Mouse (Mus musculus) stomach, embryonic 15.5 days (tissue): Measurements from ENCODE around the gene Tctn1. TPM values are rescaled to one million over a fixed set of nuclear protein-coding genes. Genes with fewer than 3 reads are reported as not detected.

Experiments
- ATAC-seq: fragments of 200-750 bp; cut with Nextera tagmentation; 2 replicates; pipeline ENCODE4 v1.8.0; 2017; ENCODE audit warnings: low read depth, moderate number of reproducible peaks, moderate TSS enrichment; ENCODE audit not compliant: insufficient read depth, low FRiP score
- H3K27ac ChIP-seq: fragments of 300-500 bp; sonication (generic); 2 replicates; pipeline ENCODE4 v1.5.1; 2015; ENCODE audit warnings: mild to moderate bottlenecking, inconsistent platforms
- H3K27me3 ChIP-seq: fragments of 300-500 bp; sonication (generic); replicated peaks from 2 replicates; pipeline ENCODE4 v1.6.1; 2015; ENCODE audit warnings: inconsistent platforms
- H3K36me3 ChIP-seq: fragments of 300-500 bp; sonication (generic); 2 replicates; pipeline ENCODE4 v1.6.1; 2015; ENCODE audit warnings: inconsistent platforms
- H3K4me1 ChIP-seq: fragments of 300-500 bp; sonication (generic); 2 replicates; pipeline ENCODE4 v1.6.1; 2015; ENCODE audit warnings: inconsistent platforms
- H3K4me2 ChIP-seq: fragments of 300-500 bp; sonication (generic); 2 replicates; pipeline ENCODE4 v1.6.1; 2015; ENCODE audit warnings: mild to moderate bottlenecking, inconsistent platforms
- H3K4me3 ChIP-seq: fragments of 300-500 bp; sonication (generic); replicated peaks from 2 replicates; pipeline ENCODE4 v1.5.1; 2015; ENCODE audit warnings: inconsistent platforms
- H3K9ac ChIP-seq: fragments of 300-500 bp; sonication (generic); 2 replicates; pipeline ENCODE4 v1.6.1; 2015; ENCODE audit warnings: inconsistent platforms
- H3K9me3 ChIP-seq: fragments of 300-500 bp; sonication (generic); 2 replicates; pipeline ENCODE4 v1.6.1; 2016; ENCODE audit warnings: inconsistent platforms
- WGBS: fragments of 180-500 bp; shearing (Covaris S2); methylation state at CpG from one replicate; pipeline ENCODE4 v1.1.7; 2015; 5-methylcytosine and 5-hydroxymethylcytosine counted together
- polyA plus RNA-seq: library from polyadenylated mRNA; unstranded; fragments of >200 nt; fragmentation: Nextera tagmentation; extraction: Ambion mirVana; gene quantifications from 2 replicates; pipeline ENCODE4 v1.2.1, GENCODE M21; 2015

Gene Tctn1
- polyA plus RNA-seq, 1 experiment from 2014 or later = 4.8 TPM

DNA sequence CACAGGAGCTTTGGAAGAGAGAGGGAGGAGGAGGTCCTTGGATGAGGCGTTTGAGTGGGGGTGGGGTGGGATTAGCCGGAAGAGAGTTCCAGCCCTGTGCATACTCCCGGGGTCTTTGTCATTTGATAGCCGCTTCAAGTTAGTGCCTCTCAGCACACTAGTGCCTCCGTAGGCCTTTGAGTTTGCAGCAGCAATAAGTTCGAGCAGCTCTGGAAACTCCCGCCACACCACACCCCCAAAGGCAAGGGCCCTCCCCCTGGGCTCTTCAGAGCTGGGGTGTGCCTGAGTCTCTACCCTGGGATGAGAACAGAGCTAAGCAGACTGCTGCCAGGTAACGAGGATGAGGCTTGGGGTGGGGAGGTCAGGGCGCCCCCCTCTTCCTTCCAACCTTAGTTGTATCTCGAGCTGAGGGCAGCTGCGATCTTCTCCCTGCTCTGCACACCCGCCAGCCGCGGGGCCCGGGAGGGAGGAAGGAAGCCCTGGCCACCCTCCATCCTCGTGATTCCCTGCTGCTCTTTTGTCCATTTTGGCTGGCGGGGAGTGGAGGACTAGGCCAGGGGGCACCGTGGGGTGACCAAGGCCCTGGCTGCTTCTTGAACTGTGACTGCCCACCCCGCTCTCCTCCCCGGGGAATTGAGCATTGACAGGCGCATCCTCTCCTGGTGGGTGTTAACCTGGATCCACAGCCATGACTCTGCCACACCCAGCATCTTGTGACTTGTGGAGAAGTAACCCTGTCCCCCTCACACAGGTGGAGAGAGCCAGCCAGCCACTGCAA is 54.5 kb downstream of the Tctn1 start:
- Histone ChIP-seq H3K27me3 (no peaks in the 10 kb centered on the region), H3K4me2 (peak overlapping the region; percentile 62), H3K36me3 (no peaks in the 10 kb centered on the region), H3K27ac (0 out of 2 replicates have a peak overlapping the region, but pooled peaks have one; percentile 38), H3K9ac (no peak overlapping the region), H3K9me3 (no peaks in the 10 kb centered on the region), H3K4me3 (peak overlapping the region; percentile 37), H3K4me1 (no peaks in the 10 kb centered on the region)
- ATAC-seq = peak; percentile 73
- 9% methylated on average over 19 of the region's 21 CpGs for WGBS

DNA sequence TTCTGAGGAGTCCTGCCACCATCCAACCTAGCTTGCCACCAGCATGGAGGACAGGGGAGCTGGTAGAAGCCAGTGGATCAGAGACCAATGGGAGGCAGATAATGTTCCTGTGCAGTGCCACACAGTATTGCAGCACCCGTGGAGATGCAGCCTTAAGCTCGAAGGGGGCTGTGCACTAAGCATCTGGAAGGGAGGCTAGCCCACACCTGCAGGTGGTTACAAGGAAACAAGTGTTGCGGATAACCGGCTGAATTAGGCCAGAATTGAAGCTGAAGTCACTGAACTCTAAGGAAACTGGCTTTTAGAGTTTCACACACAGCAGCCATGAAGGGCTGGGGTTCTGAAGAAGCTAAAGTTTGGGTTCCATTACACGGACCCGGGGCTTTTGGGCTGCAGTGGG is 55.4 kb downstream of the Tctn1 start:
- peak overlapping the region; percentile 62; the same call in 1 of the 2 replicates for H3K4me2 ChIP-seq
- no peaks in the 10 kb centered on the region for H3K27me3 ChIP-seq
- no peak overlapping the region for H3K4me3 ChIP-seq
- WGBS = 47% methylated on average over 6 of the region's 6 CpGs
- no peaks in the 10 kb centered on the region for H3K4me1 ChIP-seq
- H3K9me3 ChIP-seq = no peaks in the 10 kb centered on the region
- H3K36me3 ChIP-seq = no peaks in the 10 kb centered on the region
- no peak overlapping the region for H3K27ac ChIP-seq
- no peak overlapping the region for H3K9ac ChIP-seq
- no peak for ATAC-seq

DNA sequence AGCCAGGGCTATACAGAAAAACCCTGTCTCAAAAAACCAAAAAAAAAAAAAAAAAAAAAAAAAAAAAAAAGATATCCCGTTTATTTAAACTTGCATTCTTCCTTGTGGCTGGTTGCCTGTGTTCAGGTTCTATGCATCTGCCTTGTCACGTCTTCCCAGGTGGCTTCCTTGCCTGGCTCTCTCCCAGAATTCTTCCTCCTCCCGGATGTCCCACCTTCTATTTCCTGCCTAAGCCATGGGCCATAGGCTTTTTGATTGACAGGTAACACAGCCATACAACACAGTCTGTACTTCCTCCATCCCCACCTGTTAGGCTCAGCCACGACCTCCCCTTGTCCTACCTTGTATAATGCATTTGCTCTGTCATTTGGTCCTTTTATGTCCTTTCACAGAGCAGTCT is 57.8 kb downstream of the Tctn1 start, which contains the start of gene Hvcn1:
TSS of gene Hvcn1 (plus strand) at position 330 of the 400 bp plus-strand sequence.
- no peaks in the 10 kb centered on the region for H3K4me1 ChIP-seq
- 72% methylated on average over 4 of the region's 4 CpGs for WGBS

DNA sequence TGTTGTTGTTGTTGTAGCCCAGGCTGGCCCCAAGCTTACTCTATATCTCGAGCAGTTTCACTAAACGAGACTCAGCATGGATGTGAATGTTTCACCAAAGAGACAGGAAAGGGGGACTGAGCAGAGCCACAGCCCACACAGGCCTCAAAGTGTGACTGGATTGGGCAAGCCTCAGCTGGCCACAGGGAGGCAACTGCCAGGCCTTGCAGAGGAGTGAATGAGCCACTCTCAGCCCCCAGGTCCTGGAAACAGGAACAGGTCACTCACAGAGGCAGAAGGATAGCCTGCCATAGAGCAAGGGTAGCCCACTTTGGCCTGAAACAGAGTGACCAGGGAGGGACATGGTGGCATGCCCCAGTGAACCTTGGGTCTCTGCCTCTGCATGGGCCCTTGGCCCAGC is 60.1 kb downstream of the Tctn1 start:
- Histone ChIP-seq H3K4me1 (no peaks in the 10 kb centered on the region), H3K4me2 (no peak overlapping the region), H3K4me3 (no peak overlapping the region), H3K9ac (no peak overlapping the region), H3K27me3 (no peaks in the 10 kb centered on the region), H3K9me3 (no peaks in the 10 kb centered on the region), H3K27ac (no peak overlapping the region), H3K36me3 (no peaks in the 10 kb centered on the region)
- ATAC-seq = no peak
- WGBS = 59% methylated on average over 2 of the region's 2 CpGs

More for the DNA sequence above, 57.8 kb downstream of the Tctn1 start, which contains the start of gene Hvcn1:
- H3K27ac ChIP-seq = no peak within 1 kb of the TSS
- H3K27me3 ChIP-seq = no peaks in the 10 kb centered on the region
- no peak within 1 kb of the TSS for H3K4me2 ChIP-seq
- H3K36me3 ChIP-seq = no peaks in the 10 kb centered on the region
- no peak for ATAC-seq
- H3K9me3 ChIP-seq = no peaks in the 10 kb centered on the region
- no peak within 1 kb of the TSS for H3K9ac ChIP-seq
- no peak within 1 kb of the TSS for H3K4me3 ChIP-seq

DNA sequence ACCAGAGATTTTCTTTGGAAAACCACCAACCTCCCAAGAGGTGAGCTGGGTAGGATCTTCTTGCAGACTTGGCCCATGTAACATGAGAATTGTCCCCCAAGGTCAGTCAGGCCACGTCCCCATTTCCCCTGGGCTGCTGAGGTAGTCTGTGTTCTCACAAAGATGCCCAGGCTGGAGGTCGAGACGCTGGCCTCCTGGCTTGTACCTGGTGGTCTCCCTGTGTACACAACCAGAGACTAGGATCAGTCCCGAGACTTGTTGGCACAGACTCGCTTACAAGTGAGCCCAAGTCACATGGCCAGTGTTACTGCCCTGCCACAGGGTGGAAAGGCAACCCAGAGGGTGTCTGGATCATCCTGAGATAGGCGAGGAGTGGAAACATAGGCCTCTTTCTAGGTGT is 62.4 kb downstream of the Tctn1 start:
- H3K27ac ChIP-seq = no peak overlapping the region
- no peak overlapping the region for H3K4me3 ChIP-seq
- ATAC-seq = no peak
- H3K4me1 ChIP-seq = no peaks in the 10 kb centered on the region
- H3K4me2 ChIP-seq = no peak overlapping the region
- no peaks in the 10 kb centered on the region for H3K9me3 ChIP-seq
- WGBS = 82% methylated on average over 6 of the region's 6 CpGs
- no peaks in the 10 kb centered on the region for H3K36me3 ChIP-seq
- no peaks in the 10 kb centered on the region for H3K27me3 ChIP-seq
- H3K9ac ChIP-seq = no peak overlapping the region

DNA sequence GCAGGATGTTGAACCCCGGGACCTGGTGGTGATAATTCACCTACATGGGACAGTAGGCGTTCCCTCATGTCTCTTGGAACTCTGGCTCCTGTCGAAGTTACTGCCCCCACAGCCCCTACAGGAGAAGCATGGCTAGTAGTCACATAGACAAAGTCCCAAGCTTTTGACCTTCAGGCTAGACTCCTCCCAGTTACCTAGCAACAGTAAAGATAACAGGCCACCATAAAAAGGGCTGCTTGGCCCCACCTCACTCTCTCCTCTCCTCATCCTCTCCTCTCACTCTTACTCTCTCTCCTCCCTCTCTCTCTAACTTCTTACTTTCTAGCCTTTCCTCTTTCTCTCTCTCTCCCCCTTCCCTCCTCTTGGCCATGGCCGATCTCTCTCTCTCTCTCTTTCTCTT is 63.4 kb downstream of the Tctn1 start:
- no peak for ATAC-seq
- 84% methylated on average over 4 of the region's 4 CpGs for WGBS

DNA sequence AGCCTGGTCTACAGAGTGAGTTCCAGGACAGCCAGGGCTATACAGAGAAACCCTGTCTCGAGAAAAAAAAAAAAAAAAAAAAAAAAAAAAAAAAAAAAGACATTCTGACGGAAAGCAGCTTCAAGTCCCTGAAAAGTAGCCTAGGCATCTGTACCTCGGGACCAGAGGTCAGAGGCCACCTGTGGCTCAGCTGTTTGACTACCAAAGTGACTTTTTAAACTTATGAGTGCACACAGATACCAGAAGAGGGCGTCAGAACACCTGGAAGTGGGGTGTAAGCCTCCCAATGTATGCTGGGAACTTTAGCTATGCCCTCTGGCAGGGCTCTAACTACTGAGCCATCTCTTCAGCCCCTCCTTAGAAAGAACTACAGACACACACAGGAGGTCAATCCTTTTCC is 71.9 kb downstream of the Tctn1 start:
- H3K9ac ChIP-seq = no peak overlapping the region
- H3K4me3 ChIP-seq = no peak overlapping the region
- no peaks in the 10 kb centered on the region for H3K36me3 ChIP-seq
- H3K27ac ChIP-seq = no peak overlapping the region
- no peak overlapping the region for H3K4me2 ChIP-seq
- WGBS = 37% methylated on average over 3 of the region's 4 CpGs
- ATAC-seq = no peak
- H3K27me3 ChIP-seq = no peaks in the 10 kb centered on the region
- H3K4me1 ChIP-seq = no peaks in the 10 kb centered on the region
- H3K9me3 ChIP-seq = no peaks in the 10 kb centered on the region

More for the DNA sequence above, 63.4 kb downstream of the Tctn1 start:
- Histone ChIP-seq H3K27me3 (no peaks in the 10 kb centered on the region), H3K27ac (no peak overlapping the region), H3K9ac (no peak overlapping the region), H3K4me2 (no peak overlapping the region), H3K4me3 (no peak overlapping the region), H3K4me1 (no peaks in the 10 kb centered on the region), H3K36me3 (no peaks in the 10 kb centered on the region), H3K9me3 (no peaks in the 10 kb centered on the region)

DNA sequence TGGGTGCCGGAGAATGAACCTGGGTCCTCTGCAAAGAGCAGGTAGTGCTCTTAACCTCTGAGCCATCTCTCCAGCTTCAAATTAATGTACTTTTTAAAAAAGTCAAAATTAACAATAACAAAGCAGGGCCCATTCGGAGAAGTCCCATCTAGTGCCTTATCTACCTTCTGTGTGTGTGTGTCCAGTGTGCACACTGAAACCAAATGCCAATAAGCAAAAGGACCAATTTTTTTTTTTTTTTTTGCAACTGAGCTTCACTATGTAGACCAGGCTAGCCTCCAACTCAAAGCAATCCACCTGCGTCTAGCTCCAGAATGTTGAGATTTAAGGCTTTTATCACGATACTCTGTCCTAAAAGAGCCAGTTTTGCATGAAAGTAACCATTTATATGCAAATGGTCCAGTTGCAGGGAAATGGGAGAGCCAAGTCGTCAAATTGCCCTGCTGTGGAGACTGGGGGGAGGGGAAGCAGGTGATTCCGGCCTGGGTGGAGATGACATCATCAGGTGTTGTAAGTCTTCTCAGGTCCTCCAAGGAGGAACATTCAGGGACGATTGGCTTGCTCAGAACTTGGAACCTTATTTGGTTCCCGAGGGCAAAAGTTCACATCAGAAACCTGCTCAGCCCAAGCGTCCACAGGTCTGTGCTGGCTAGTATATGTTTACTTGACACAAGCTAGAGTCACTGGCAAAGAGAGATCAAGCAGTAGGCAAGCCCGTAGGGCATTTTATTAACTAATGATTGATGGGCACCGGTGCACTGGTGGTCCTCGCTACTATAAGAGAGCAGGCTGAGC is 72.8 kb downstream of the Tctn1 start:
- Histone ChIP-seq H3K9ac (no peak overlapping the region), H3K4me1 (no peaks in the 10 kb centered on the region), H3K27me3 (no peaks in the 10 kb centered on the region), H3K27ac (no peak overlapping the region), H3K4me2 (no peak overlapping the region), H3K36me3 (no peaks in the 10 kb centered on the region), H3K9me3 (no peaks in the 10 kb centered on the region), H3K4me3 (no peak overlapping the region)
- ATAC-seq = no peak
- 57% methylated on average over 12 of the region's 12 CpGs for WGBS

DNA sequence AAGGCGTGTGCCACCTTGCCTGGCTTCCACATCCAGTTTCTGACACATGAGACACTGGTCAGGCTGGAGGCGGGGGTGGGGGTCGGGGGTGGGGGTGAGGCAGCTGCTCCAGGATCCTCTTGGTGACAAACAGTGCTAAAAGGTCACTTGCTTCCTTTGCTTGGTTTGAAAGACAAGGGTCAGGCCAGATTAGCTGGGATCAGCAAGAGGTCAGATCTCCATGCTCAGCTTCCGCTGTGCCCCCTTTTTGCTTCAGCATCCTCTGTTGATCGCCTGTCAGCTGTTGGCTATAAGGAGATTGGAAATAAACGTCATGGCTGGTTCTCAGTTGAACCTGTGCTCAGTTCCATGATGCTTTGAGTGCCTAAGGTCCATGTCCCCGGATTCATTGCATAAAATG is 73.8 kb downstream of the Tctn1 start:
- Histone ChIP-seq H3K4me3 (no peak overlapping the region), H3K4me1 (no peaks in the 10 kb centered on the region), H3K36me3 (no peaks in the 10 kb centered on the region), H3K9me3 (no peaks in the 10 kb centered on the region), H3K27ac (no peak overlapping the region), H3K27me3 (no peaks in the 10 kb centered on the region), H3K9ac (no peak overlapping the region), H3K4me2 (no peak overlapping the region)
- no peak for ATAC-seq
- 62% methylated on average over 7 of the region's 7 CpGs for WGBS

DNA sequence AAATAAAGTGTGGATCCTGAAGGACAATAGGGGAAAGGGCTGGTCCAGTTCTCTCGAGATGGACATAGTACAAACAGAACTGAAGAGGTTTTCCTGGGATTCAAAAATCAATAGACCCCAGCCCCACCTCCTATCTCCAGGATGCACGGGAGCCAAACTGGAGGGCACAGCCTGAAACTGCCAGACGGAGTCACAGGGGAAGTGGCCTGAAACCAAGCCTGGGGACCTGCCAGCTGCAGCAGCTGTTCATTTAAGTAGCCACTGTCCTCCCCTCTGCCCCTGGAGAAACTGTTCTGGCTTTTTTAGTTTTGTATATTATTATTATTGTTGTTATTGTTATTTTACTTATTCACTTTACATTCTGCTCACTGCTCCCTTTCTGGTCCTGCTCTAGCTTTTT is 75.1 kb downstream of the Tctn1 start:
- Histone ChIP-seq H3K9me3 (no peaks in the 10 kb centered on the region), H3K36me3 (no peaks in the 10 kb centered on the region), H3K27me3 (no peaks in the 10 kb centered on the region), H3K9ac (no peak overlapping the region), H3K4me2 (no peak overlapping the region), H3K4me1 (no peaks in the 10 kb centered on the region), H3K4me3 (no peak overlapping the region), H3K27ac (no peak overlapping the region)
- no peak for ATAC-seq
- 45% methylated on average over 3 of the region's 3 CpGs for WGBS
